Mouse (Mus musculus) kidney, adult 2 months (tissue): ENCODE measurements at regions not wholly inside any gene's neighbourhood (a gene's known extent, or its start where the extent isn't known, plus 50 kb on each side); places are given as distances from the start of the nearest gene placed in this dataset.

ENCODE experiments used
- CTCF ChIP-seq: fragments of 200-500 bp; conservative IDR thresholded peaks from 2 replicates; pipeline ENCODE4 v1.5.1; 2011; ENCODE audit warnings: low read depth, mild to moderate bottlenecking, control low read depth, low read length, moderate library complexity, mixed read lengths; ENCODE audit not compliant: insufficient read depth, insufficient read length
- POLR2A ChIP-seq: fragments of 200-500 bp; IDR thresholded peaks from one replicate; pipeline ENCODE4 v1.6.1; 2011; ENCODE audit warnings: low read depth, low read length, control low read depth

DNA sequence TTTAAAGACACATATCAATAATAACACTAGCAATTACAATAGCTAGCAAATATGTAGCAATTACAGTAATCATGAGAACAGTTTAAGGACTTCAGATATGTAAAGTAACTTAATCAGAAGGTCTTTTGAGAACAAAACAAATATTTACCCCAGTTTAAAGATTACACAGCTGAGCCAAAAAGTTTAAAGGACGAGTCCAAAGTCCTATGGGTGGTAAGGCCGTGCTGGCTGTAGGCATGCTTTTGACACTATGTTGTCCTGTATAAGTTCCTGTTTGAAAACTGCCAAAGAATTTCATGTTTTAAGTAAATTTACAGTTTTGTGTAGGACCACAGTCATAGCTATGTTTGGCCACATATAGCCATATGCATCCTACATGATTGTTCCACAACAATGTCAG, 408.0 kb upstream of the Cobl start:
- TF ChIP-seq CTCF (no peak), POLR2A (no peak)
